ENCODE assay signal across 15 mouse cellular contexts in the genomic region with DNA sequence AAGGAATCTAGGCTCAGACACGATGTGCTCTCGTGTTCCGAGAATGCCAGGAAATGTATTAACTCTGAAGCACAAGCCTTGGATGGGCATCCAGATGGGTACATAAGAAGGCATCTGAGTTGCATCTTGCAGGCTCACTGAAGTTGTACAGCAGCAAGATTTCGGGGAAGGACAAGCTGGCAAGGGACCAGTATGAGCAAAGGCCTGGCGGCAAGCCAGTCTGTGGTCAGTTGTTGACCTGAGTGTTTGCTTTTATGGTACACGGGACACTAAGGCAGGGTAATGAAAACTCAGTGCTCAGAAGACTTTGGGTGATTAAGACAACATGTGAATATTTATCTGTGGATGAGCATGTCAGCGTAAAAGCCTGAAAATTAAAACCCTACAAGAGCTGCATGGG.
DNase-seq lines count a peak whose midpoint lies in the region; ATAC-seq lines count a peak whose summit lies in the region.
"Had no signal": no experiment of that assay in that cellular context is flagged by ENCODE, and none has a peak within 500 bp of the region (broad histone marks: within the 10 kb centered on the region; RNA-seq: fewer than 3 reads in every experiment).

No protein-coding gene starts in this region.

- H3K27me3 ChIP-seq in kidney, embryonic 14.5 days (ENCODE audit: control insufficient read depth, insufficient read depth, low read length), result no peaks in the 10 kb centered on the region
- H3K27me3 ChIP-seq in midbrain, embryonic 15.5 days (replicated peaks), result no peaks in the 10 kb centered on the region
- H3K27me3 ChIP-seq: embryonic facial prominence, embryonic 12.5 days; forebrain, embryonic 13.5 days; heart, embryonic 13.5 days; neural tube, embryonic 13.5 days had no signal

- H3K9me3 ChIP-seq in kidney, embryonic 14.5 days (ENCODE audit: control insufficient read depth, low read length), result no peaks in the 10 kb centered on the region
- no peaks in the 10 kb centered on the region for H3K9me3 ChIP-seq in midbrain, embryonic 15.5 days
- H3K9me3 ChIP-seq: embryonic facial prominence, embryonic 12.5 days; heart, embryonic 13.5 days; neural tube, embryonic 13.5 days had no signal

- H3K9ac ChIP-seq in kidney, embryonic 14.5 days (ENCODE audit: low read depth, low read length), result no peak overlapping the region
- no peak overlapping the region for H3K9ac ChIP-seq in midbrain, embryonic 15.5 days
- H3K9ac ChIP-seq: embryonic facial prominence, embryonic 12.5 days; forebrain, embryonic 13.5 days; heart, embryonic 13.5 days; neural tube, embryonic 13.5 days had no signal

- intact Hi-C loops in heart, postnatal 36 days (cut with DNase I), result no loop called here

- H3K4me2 ChIP-seq in kidney, embryonic 14.5 days (replicated peaks; ENCODE audit: low read depth, low read length), result no peak overlapping the region
- no peak overlapping the region for H3K4me2 ChIP-seq in midbrain, embryonic 15.5 days
- H3K4me2 ChIP-seq: embryonic facial prominence, embryonic 12.5 days; forebrain, embryonic 13.5 days; heart, embryonic 13.5 days; neural tube, embryonic 13.5 days had no signal

- no peak overlapping the region for H3K4me3 ChIP-seq in kidney, embryonic 14.5 days (ENCODE audit: low read length)
- H3K4me3 ChIP-seq in midbrain, embryonic 15.5 days, result no peak overlapping the region
- H3K4me3 ChIP-seq: embryonic facial prominence, embryonic 12.5 days; forebrain, embryonic 13.5 days; heart, embryonic 13.5 days; left cerebral cortex, adult 2 months; neural tube, embryonic 13.5 days had no signal

- no peak for ATAC-seq in kidney, embryonic 14.5 days (ENCODE audit: low FRiP score, low TSS enrichment)
- ATAC-seq in midbrain, embryonic 15.5 days (replicated peaks), result no peak
- ATAC-seq: forebrain, embryonic 13.5 days; intestine, embryonic 16.5 days had no signal

- H3K4me1 ChIP-seq in kidney, embryonic 14.5 days (ENCODE audit: control insufficient read depth, insufficient read depth, low read length), result no peaks in the 10 kb centered on the region
- H3K4me1 ChIP-seq in midbrain, embryonic 15.5 days, result peaks cover 8% of the 10 kb centered on the region
- H3K4me1 ChIP-seq: embryonic facial prominence, embryonic 12.5 days had no signal

- peak; percentile 29 to 57 for DNase-seq in adrenal gland, adult (ENCODE audit: inconsistent age in 2 of 2, low spot score in 1 of 2)
- DNase-seq in adrenal gland, postnatal 4 days (ENCODE audit: low spot score in 2 of 2), result no peak
- DNase-seq in kidney, postnatal 25 days, result peak; percentile 5 to 37
- DNase-seq in NIH3T3 (ENCODE audit: low read depth), result peak; percentile 23
- peak; percentile 7 to 24 for DNase-seq in heart, postnatal 36 days
- no peak for DNase-seq in embryo, embryonic 10 days (ENCODE audit: low spot score)
- DNase-seq: liver had no signal

- 82% methylated on average over 7 of the region's 7 CpGs for WGBS in kidney, embryonic 14.5 days
- 87% methylated on average over 7 of the region's 7 CpGs for WGBS in midbrain, embryonic 15.5 days

- no peak overlapping the region for H3K27ac ChIP-seq in kidney, embryonic 14.5 days (ENCODE audit: low read depth, low read length)
- no peak overlapping the region for H3K27ac ChIP-seq in midbrain, embryonic 15.5 days
- H3K27ac ChIP-seq: embryonic facial prominence, embryonic 12.5 days; forebrain, embryonic 13.5 days; heart, embryonic 13.5 days; left cerebral cortex, adult 2 months; neural tube, embryonic 13.5 days had no signal

- no peaks in the 10 kb centered on the region for H3K36me3 ChIP-seq in kidney, embryonic 14.5 days (ENCODE audit: control insufficient read depth, insufficient read depth, low read length)
- H3K36me3 ChIP-seq in midbrain, embryonic 15.5 days (replicated peaks), result no peaks in the 10 kb centered on the region
- H3K36me3 ChIP-seq: embryonic facial prominence, embryonic 12.5 days; heart, embryonic 13.5 days; neural tube, embryonic 13.5 days had no signal

Comparison
In these comparisons a context has a peak if more than half of its experiments do, and no peak if none do; other contexts are left out.
1. DNase-seq: peak in adrenal gland, adult (2 of 2), kidney, postnatal 25 days (2 of 2), NIH3T3 (single experiment) and heart, postnatal 36 days (2 of 2); none in adrenal gland, postnatal 4 days (0 of 2) and embryo, embryonic 10 days (single experiment).